Mouse (Mus musculus) thymus, adult 2 months (tissue): ENCODE data around the gene Acot1.

Source experiments
- CTCF ChIP-seq: fragments of 200-500 bp; IDR thresholded peaks from 2 replicates; pipeline ENCODE4 v1.5.1; 2012; ENCODE audit warnings: mild to moderate bottlenecking, control low read depth, low read length, moderate library complexity, borderline replicate concordance; ENCODE audit not compliant: control insufficient read depth, poor library complexity, insufficient read depth; ENCODE audit errors: extremely low read depth
- POLR2A ChIP-seq: fragments of 200-500 bp; IDR thresholded peaks from 2 replicates; pipeline ENCODE4 v1.6.1; 2012; ENCODE audit warnings: mild to moderate bottlenecking, low read length, control low read depth, moderate library complexity; ENCODE audit not compliant: control insufficient read depth, poor library complexity, insufficient read depth; ENCODE audit errors: extremely low read depth

- TF ChIP-seq CTCF (no peak), POLR2A (no peak)
These were observed 22.1 kb upstream of the Acot1 start for GRCm38 (mm10) chr12:83987242-83987582.
